Mouse (Mus musculus) liver, adult 2 months (tissue): ENCODE results near the gene Pan2. TPM values are rescaled to one million over a fixed set of nuclear protein-coding genes. Genes with fewer than 3 reads are reported as not detected.

Source experiments
- DNase-seq: peaks from one replicate; pipeline ENCODE4 v3.0.0-alpha.2; 2011; ENCODE audit warnings: low read depth, low spot score; ENCODE audit errors: extremely low read depth
- H3K27ac ChIP-seq: fragments of 200-500 bp; replicated peaks from 2 replicates; pipeline ENCODE4 v1.5.1; 2012; ENCODE audit warnings: low read depth, mild to moderate bottlenecking, control low read depth, inconsistent platforms, low read length; ENCODE audit not compliant: insufficient read depth
- H3K27me3 ChIP-seq: fragments of 200-500 bp; 2 replicates; pipeline ENCODE4 v1.6.1; 2012; ENCODE audit warnings: mild to moderate bottlenecking, moderate library complexity, low read length, inconsistent platforms; ENCODE audit not compliant: control insufficient read depth, insufficient read depth
- H3K36me3 ChIP-seq: fragments of 200-500 bp; 2 replicates; pipeline ENCODE4 v1.6.1; 2012; ENCODE audit warnings: low read length, inconsistent platforms; ENCODE audit not compliant: control insufficient read depth, insufficient read depth
- H3K4me1 ChIP-seq: fragments of 200-500 bp; 2 replicates; pipeline ENCODE4 v1.6.1; 2011; ENCODE audit warnings: low read length; ENCODE audit not compliant: control insufficient read depth, insufficient read depth
- H3K4me3 ChIP-seq: fragments of 200-500 bp; 2 replicates; pipeline ENCODE4 v1.5.1; 2011; ENCODE audit warnings: low read depth, mild to moderate bottlenecking, control low read depth, low read length, moderate library complexity; ENCODE audit not compliant: insufficient read depth
- H3K79me2 ChIP-seq: fragments of 200-500 bp; 2 replicates; pipeline ENCODE4 v1.6.1; 2012; ENCODE audit warnings: inconsistent platforms, mild to moderate bottlenecking, low read length, moderate library complexity; ENCODE audit not compliant: control insufficient read depth, insufficient read depth
- H3K9ac ChIP-seq: fragments of 200-500 bp; 2 replicates; pipeline ENCODE4 v1.6.1; 2012; ENCODE audit warnings: low read depth, mild to moderate bottlenecking, control low read depth, inconsistent platforms, low read length
- CTCF ChIP-seq: fragments of 200-500 bp; IDR thresholded peaks from 2 replicates; pipeline ENCODE4 v1.5.1; 2011; ENCODE audit warnings: low read depth, low read length, control low read depth
- POLR2A ChIP-seq: fragments of 200-500 bp; IDR thresholded peaks from 2 replicates; pipeline ENCODE4 v1.6.1; 2011; ENCODE audit warnings: low read length, control low read depth; ENCODE audit not compliant: insufficient read depth; ENCODE audit errors: extremely low read depth
- WGBS: fragments of 180-500 bp; shearing (Covaris S2); methylation state at CpG from one replicate; pipeline ENCODE4 v1.1.7; 2018; 5-methylcytosine and 5-hydroxymethylcytosine counted together
- polyA plus RNA-seq: library from polyadenylated mRNA; depleted of rRNA; stranded (reverse); fragments of >200 nt; gene quantifications from 2 replicates; pipeline ENCODE4 v1.2.3, GENCODE M21; 2012
- total RNA-seq: library from RNA; depleted of rRNA; stranded (reverse); fragments of >200 nt; gene quantifications from 2 replicates; pipeline ENCODE4 v1.2.3, GENCODE M21; 2014

The Pan2 gene
- total and polyA plus RNA-seq, 2 experiments = 9.1 to 20.3 TPM

DNA sequence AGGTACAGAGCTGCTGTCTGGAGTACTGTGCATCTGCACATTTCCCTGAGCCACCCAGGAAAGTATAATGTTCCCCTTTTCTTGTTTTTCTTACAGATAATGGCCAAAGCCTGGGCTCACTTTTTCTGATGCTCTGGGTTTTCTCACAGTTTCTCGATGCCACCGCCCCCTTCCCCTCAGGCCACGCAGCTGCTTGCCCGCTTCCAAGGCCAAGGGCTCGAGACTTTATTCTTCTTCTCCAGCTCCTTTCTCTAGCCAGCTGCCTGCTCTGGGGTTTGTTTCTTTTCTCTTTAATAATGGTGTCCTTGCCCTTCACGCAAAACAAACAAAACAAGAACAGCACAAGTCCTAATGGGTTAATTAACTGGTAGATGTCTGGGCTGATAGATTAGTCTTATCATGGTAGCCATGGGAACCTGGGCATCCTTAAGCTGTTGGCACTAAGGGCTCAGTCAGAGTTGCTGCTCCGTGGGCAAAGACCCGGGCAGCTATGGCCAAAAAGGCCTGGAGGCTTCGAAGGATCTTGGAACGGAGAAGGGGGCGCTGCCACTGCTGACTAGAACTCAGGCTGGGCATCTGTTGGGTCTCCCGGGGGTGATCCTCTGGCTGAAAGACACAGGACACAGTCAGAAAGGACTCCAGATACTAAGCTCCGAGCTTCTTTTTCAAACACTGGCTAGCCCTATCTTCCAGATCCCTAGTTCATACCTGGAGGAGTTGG lies 6.6 kb upstream of the Pan2 start:
- DNase-seq = no peak
- 88% methylated on average over 13 of the region's 13 CpGs for WGBS
- H3K9ac ChIP-seq = no peak overlapping the region
- no peaks in the 10 kb centered on the region for H3K79me2 ChIP-seq
- TF ChIP-seq CTCF = no peak
- no peak for TF ChIP-seq POLR2A
- no peak overlapping the region for H3K4me3 ChIP-seq
- H3K36me3 ChIP-seq = peaks cover 18% of the 10 kb centered on the region
- no peaks in the 10 kb centered on the region for H3K27me3 ChIP-seq
- peaks cover 1% of the 10 kb centered on the region; the same call in 1 of the 2 replicates for H3K4me1 ChIP-seq
- H3K27ac ChIP-seq = no peak overlapping the region

DNA sequence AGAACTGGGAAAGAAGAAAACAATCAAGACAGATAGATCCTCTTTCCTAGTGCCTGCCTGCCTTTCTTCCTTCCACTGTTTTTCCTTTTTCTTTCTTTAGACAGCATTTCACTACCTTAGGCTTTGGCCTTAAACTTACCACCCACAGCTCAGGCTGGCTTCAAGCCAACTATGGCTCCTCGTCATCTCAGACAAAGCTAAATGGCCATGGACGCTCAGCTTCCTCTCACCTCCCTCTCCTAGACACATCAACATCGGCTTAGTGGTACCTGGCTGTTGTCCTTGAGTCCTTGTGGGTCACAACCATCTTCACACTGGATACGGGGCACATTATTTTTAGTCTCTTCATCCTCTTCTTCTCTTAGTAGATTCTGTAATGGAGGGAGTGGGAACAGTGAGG lies 5.9 kb upstream of the Pan2 start:
- DNase-seq = no peak
- TF ChIP-seq CTCF = no peak
- no peak for TF ChIP-seq POLR2A
- H3K27me3 ChIP-seq = no peaks in the 10 kb centered on the region
- H3K4me1 ChIP-seq = peaks cover 3% of the 10 kb centered on the region
- WGBS = 76% methylated on average over 4 of the region's 4 CpGs
- H3K36me3 ChIP-seq = peaks cover 11% of the 10 kb centered on the region
- H3K4me3 ChIP-seq = no peak overlapping the region
- H3K79me2 ChIP-seq = no peaks in the 10 kb centered on the region
- no peak overlapping the region for H3K27ac ChIP-seq
- no peak overlapping the region for H3K9ac ChIP-seq

DNA sequence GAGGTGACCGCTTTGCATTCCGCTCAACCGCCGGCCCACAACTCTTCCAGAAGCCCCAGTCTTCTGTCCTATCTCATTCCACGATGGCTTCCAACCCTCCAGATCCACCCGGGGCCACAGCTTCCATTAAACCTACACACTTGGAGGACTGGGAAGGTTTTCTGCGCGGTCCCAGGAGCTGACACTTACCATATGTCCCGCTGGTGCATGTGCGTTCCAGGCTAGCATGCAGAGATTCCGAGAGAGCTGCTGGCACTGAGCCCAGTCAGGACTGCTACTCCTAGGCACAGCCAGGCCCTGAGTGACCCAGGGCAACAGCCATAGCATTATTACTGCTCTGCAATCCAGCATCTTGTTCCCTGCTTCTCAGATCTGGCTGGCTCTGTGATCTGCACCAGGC lies 5.5 kb upstream of the Pan2 start:
- no peak for DNase-seq

DNA sequence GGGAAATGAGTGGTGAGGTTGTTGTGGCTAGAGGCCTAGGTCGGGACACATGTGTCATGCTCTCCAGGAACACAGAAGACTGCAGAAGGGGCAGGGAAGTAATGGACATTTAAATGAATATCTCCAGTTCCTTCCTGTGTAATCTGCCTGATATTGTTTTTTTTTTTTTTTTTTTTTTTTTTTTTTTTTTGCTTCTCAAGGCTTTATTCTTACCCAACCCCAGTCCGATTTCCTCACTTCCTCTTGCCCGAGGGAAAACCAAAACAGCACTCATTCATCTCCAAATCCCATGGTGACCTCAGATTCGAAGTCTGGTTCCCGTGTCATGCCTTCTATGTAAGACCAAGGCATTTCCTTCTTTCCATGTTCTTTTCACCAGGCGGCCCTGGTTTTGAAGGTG lies 4.9 kb upstream of the Pan2 start:
- 54% methylated on average over 6 of the region's 6 CpGs for WGBS
- no peaks in the 10 kb centered on the region for H3K79me2 ChIP-seq
- peak; percentile 47 for DNase-seq

More for the DNA sequence above, 5.5 kb upstream of the Pan2 start:
- H3K27me3 ChIP-seq = no peaks in the 10 kb centered on the region
- peaks cover 7% of the 10 kb centered on the region for H3K36me3 ChIP-seq
- no peak for TF ChIP-seq CTCF
- no peak for TF ChIP-seq POLR2A
- no peaks in the 10 kb centered on the region for H3K79me2 ChIP-seq
- no peak overlapping the region for H3K4me3 ChIP-seq
- H3K27ac ChIP-seq = 0 out of 2 replicates have a peak overlapping the region, but pooled peaks have one; percentile 1
- H3K4me1 ChIP-seq = peaks cover 3% of the 10 kb centered on the region
- no peak overlapping the region for H3K9ac ChIP-seq
- WGBS = 69% methylated on average over 11 of the region's 11 CpGs

DNA sequence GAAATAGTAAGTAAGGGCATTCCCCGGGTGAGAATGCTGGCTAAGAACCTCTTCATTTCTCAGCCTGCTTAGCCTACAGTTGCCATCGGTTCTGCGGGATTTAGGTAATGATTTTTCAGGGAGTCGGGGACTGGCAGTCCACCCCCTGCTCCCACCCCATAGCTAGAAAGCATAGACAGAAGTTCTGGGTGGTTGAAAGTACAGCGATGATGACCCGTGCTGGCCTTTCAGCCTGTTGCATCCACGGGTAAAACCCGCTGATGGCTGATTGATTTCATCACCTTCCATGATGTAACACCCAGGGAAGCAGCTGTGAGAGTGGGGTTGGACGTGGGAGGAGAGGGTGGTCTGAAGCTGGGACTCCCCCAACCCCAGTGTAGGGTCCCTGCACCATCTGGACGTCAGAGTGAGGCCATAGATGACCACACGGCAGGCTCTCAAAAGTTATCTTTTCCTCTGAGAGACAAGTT lies 4.4 kb upstream of the Pan2 start, which contains the start of gene Il23a:
Il23a (minus strand) TSS at position 51 of the 470 bp plus-strand sequence.
- Histone ChIP-seq H3K27me3 (no peaks in the 10 kb centered on the region), H3K27ac (0 out of 2 replicates have a peak within 1 kb of the TSS, but pooled peaks have one; percentile 1), H3K4me3 (no peak within 1 kb of the TSS), H3K4me1 (peaks cover 3% of the 10 kb centered on the region), H3K36me3 (no peaks in the 10 kb centered on the region), H3K9ac (no peak within 1 kb of the TSS), H3K79me2 (no peaks in the 10 kb centered on the region)
- DNase-seq = no peak
- 36% methylated on average over 11 of the region's 11 CpGs for WGBS
- no peak for TF ChIP-seq CTCF
- no peak for TF ChIP-seq POLR2A

More for the DNA sequence above, 4.9 kb upstream of the Pan2 start:
- Histone ChIP-seq H3K27ac (0 out of 2 replicates have a peak overlapping the region, but pooled peaks have one; percentile 1), H3K36me3 (0 out of 2 replicates have a peak, but pooled peaks cover 2% of the 10 kb centered on the region), H3K9ac (no peak overlapping the region), H3K4me3 (no peak overlapping the region), H3K4me1 (peaks cover 3% of the 10 kb centered on the region), H3K27me3 (no peaks in the 10 kb centered on the region)
- TF ChIP-seq POLR2A = no peak
- no peak for TF ChIP-seq CTCF

DNA sequence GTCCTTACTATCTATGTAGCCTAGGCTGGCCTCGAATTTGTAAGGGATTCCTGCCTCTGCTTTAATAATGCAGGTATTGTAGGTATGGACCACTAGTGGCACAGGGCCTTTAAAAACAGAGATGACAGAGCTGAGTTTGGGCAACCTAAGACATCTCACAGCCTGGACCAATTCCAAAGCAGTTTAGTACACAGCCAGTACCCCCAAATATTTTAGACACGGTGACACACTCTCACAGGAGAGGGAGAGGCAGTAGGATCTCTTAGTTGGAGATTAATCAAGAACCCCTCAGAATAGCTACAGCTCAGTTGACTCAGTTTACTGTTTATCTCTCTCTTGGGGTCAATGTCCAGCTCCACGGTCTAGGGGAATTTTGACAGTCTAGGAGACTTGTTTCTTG lies 778 bp upstream of the Pan2 start:
- Histone ChIP-seq H3K4me3 (peak overlapping the region; percentile 63), H3K4me1 (peaks cover 5% of the 10 kb centered on the region; the same call in 1 of the 2 replicates), H3K27me3 (no peaks in the 10 kb centered on the region), H3K27ac (peak overlapping the region; percentile 95), H3K79me2 (peaks cover 3% of the 10 kb centered on the region; the same call in 1 of the 2 replicates), H3K9ac (peak overlapping the region; percentile 80), H3K36me3 (no peaks in the 10 kb centered on the region)
- WGBS = 25% methylated on average over 3 of the region's 3 CpGs
- TF ChIP-seq POLR2A = no peak
- TF ChIP-seq CTCF = no peak
- peak; percentile 24 for DNase-seq
